Mouse (Mus musculus): ENCODE measurements around the gene Lysmd3.

- TF ChIP-seq POLR2A (IDR thresholded peaks at IDR 0.05; ENCODE audit: insufficient read depth, low read depth, low read length): no peak
- no peak for TF ChIP-seq EP300 (IDR thresholded peaks at IDR 0.05; ENCODE audit: insufficient read depth, low read depth, low read length)
These were observed 6.3 kb downstream of the Lysmd3 start for GRCm38 (mm10) chr13:81663566-81664330.

All from heart, adult 2 months (tissue).